Mouse (Mus musculus) CH12.LX (cell line): Measurements from ENCODE around the gene Olfr520. TPM values are rescaled to one million over a fixed set of nuclear protein-coding genes. Genes with fewer than 3 reads are reported as not detected.

Source experiments
- DNase-seq: peaks from one replicate; pipeline ENCODE4 v3.0.0-alpha.2; 2013; ENCODE audit errors: extremely low read depth
- H3K27ac ChIP-seq: 2 replicates; pipeline ENCODE4 v1.5.1; 2012; ENCODE audit warnings: low read depth, mild to moderate bottlenecking, control low read depth, moderate library complexity; ENCODE audit not compliant: insufficient read depth
- H3K27me3 ChIP-seq: replicated peaks from 2 replicates; pipeline ENCODE3; 2012; ENCODE audit warnings: inconsistent platforms
- H3K36me3 ChIP-seq, 2 experiments: replicated peaks in 1 of 2; 2 replicates each; pipeline versions ENCODE3 to v1.6.1; 2012; ENCODE audit warnings: inconsistent platforms in 1 of 2, low read length in 1 of 2, mild to moderate bottlenecking in 1 of 2, mixed read lengths in 1 of 2, moderate library complexity in 1 of 2; ENCODE audit not compliant: control insufficient read depth in 1 of 2, insufficient read depth in 1 of 2
- H3K4me1 ChIP-seq, 2 experiments: 2 replicates each; pipeline ENCODE4 v1.6.1; 2012; ENCODE audit warnings: inconsistent platforms in 1 of 2, moderate library complexity in 1 of 2; ENCODE audit not compliant: insufficient read depth in 2 of 2, control insufficient read depth in 1 of 2
- H3K4me2 ChIP-seq: 2 replicates; pipeline ENCODE4 v1.6.1; 2012; ENCODE audit warnings: low read depth, mild to moderate bottlenecking, control low read depth; ENCODE audit not compliant: poor library complexity, insufficient read depth, severe bottlenecking
- H3K4me3 ChIP-seq, 3 experiments: fragments of 150-350 bp in 1 of 3; sonication (generic) in 1 of 3; replicated peaks in 1 of 3; 2 replicates each; pipeline versions ENCODE3 to v1.5.1; 2011 to 2012; ENCODE audit warnings: low read depth in 2 of 3, low read length in 2 of 3, mild to moderate bottlenecking in 2 of 3, moderate library complexity in 2 of 3, control low read depth in 1 of 3, improper control_type of control experiment in 1 of 3, inconsistent platforms in 1 of 3, mixed read lengths in 1 of 3; ENCODE audit not compliant: poor library complexity in 1 of 3
- H3K79me2 ChIP-seq: replicated peaks from 2 replicates; pipeline ENCODE4 v1.6.1; 2012; ENCODE audit warnings: mild to moderate bottlenecking, moderate library complexity; ENCODE audit not compliant: control insufficient read depth, poor library complexity, insufficient read depth, severe bottlenecking; ENCODE audit errors: extremely low read depth
- H3K9ac ChIP-seq: 2 replicates; pipeline ENCODE4 v1.6.1; 2012; ENCODE audit warnings: low read depth, mild to moderate bottlenecking, control low read depth, moderate library complexity; ENCODE audit not compliant: insufficient read depth
- H3K9me3 ChIP-seq: replicated peaks from 2 replicates; pipeline ENCODE3; 2012; ENCODE audit warnings: low read length, inconsistent platforms, mixed read lengths
- CHD2 ChIP-seq: IDR thresholded peaks from 2 replicates; pipeline ENCODE4 v1.6.1; 2011; ENCODE audit warnings: low read length, improper control_type of control experiment
- CTCF ChIP-seq, 2 experiments: IDR thresholded peaks in 1 of 2; conservative IDR thresholded peaks in 1 of 2; 2 replicates each; pipeline ENCODE4 v1.5.1; 2011 to 2012; ENCODE audit warnings: low read depth in 2 of 2, low read length in 2 of 2, improper control_type of control experiment in 1 of 2, inconsistent platforms in 1 of 2, mild to moderate bottlenecking in 1 of 2, moderate library complexity in 1 of 2
- EP300 ChIP-seq: IDR thresholded peaks from 2 replicates; pipeline ENCODE4 v1.6.1; 2011; ENCODE audit warnings: low read length, improper control_type of control experiment
- ETS1 ChIP-seq: conservative IDR thresholded peaks from 2 replicates; pipeline ENCODE4 v1.6.1; 2012; ENCODE audit warnings: low read depth, mild to moderate bottlenecking, inconsistent platforms, low read length, improper control_type of control experiment, moderate library complexity
- GABPA ChIP-seq: IDR thresholded peaks from 2 replicates; pipeline ENCODE4 v1.6.1; 2012; ENCODE audit warnings: low read depth, low read length, improper control_type of control experiment, inconsistent platforms; ENCODE audit not compliant: insufficient replicate concordance
- HCFC1 ChIP-seq: IDR thresholded peaks from 2 replicates; pipeline ENCODE4 v1.6.1; 2012; ENCODE audit warnings: low read depth, mild to moderate bottlenecking, inconsistent platforms, low read length, improper control_type of control experiment
- IRF4 ChIP-seq: IDR thresholded peaks from 2 replicates; pipeline ENCODE4 v1.6.1; 2014; ENCODE audit warnings: low read depth, mild to moderate bottlenecking, inconsistent platforms, low read length, improper control_type of control experiment
- JUN ChIP-seq: IDR thresholded peaks from 2 replicates; pipeline ENCODE4 v1.6.1; 2011; ENCODE audit warnings: low read depth, mild to moderate bottlenecking, low read length, improper control_type of control experiment, moderate library complexity; ENCODE audit not compliant: insufficient read depth
- JUND ChIP-seq: conservative IDR thresholded peaks from 2 replicates; pipeline ENCODE4 v1.6.1; 2011; ENCODE audit warnings: low read depth, low read length, improper control_type of control experiment
- KAT2A ChIP-seq: IDR thresholded peaks from 2 replicates; pipeline ENCODE4 v1.6.1; 2012; ENCODE audit warnings: low read length, improper control_type of control experiment, inconsistent platforms; ENCODE audit not compliant: insufficient replicate concordance
- MAFK ChIP-seq: IDR thresholded peaks from 2 replicates; pipeline ENCODE4 v1.6.1; 2011; ENCODE audit warnings: low read length, improper control_type of control experiment; ENCODE audit not compliant: insufficient replicate concordance
- MEF2A ChIP-seq: IDR thresholded peaks from 2 replicates; pipeline ENCODE4 v1.6.1; 2014; ENCODE audit warnings: low read depth, mild to moderate bottlenecking, inconsistent platforms, low read length, improper control_type of control experiment, borderline replicate concordance
- MXI1 ChIP-seq: IDR thresholded peaks from 2 replicates; pipeline ENCODE4 v1.6.1; 2011; ENCODE audit warnings: mild to moderate bottlenecking, low read depth, low read length, improper control_type of control experiment
- MYC ChIP-seq: IDR thresholded peaks from 2 replicates; pipeline ENCODE4 v1.6.1; 2011; ENCODE audit warnings: low read depth, mild to moderate bottlenecking, improper control_type of control experiment, low read length
- NELFE ChIP-seq: IDR thresholded peaks from 2 replicates; pipeline ENCODE4 v1.6.1; 2011; ENCODE audit warnings: low read depth, low read length, improper control_type of control experiment
- PAX5 ChIP-seq: IDR thresholded peaks from 2 replicates; pipeline ENCODE4 v1.6.1; 2012; ENCODE audit warnings: low read length, inconsistent platforms, mixed read lengths
- POLR2A ChIP-seq: IDR thresholded peaks from 2 replicates; pipeline ENCODE4 v1.6.1; 2011; ENCODE audit warnings: low read depth, mild to moderate bottlenecking, improper control_type of control experiment, low read length
- POLR2AphosphoS2 ChIP-seq: IDR thresholded peaks from 2 replicates; pipeline ENCODE4 v1.6.1; 2011; ENCODE audit warnings: low read depth, low read length, improper control_type of control experiment
- SIN3A ChIP-seq: IDR thresholded peaks from 2 replicates; pipeline ENCODE4 v1.6.1; 2012; ENCODE audit warnings: low read length, improper control_type of control experiment, inconsistent platforms
- TBP ChIP-seq: conservative IDR thresholded peaks from 2 replicates; pipeline ENCODE4 v1.6.1; 2011; ENCODE audit warnings: low read depth, low read length, improper control_type of control experiment
- USF1 ChIP-seq: IDR thresholded peaks from 2 replicates; pipeline ENCODE4 v1.6.1; 2014; ENCODE audit warnings: low read depth, mild to moderate bottlenecking, inconsistent platforms, low read length, improper control_type of control experiment
- ZC3H11A ChIP-seq: IDR thresholded peaks from 2 replicates; pipeline ENCODE4 v1.6.1; 2012; ENCODE audit warnings: low read depth, mild to moderate bottlenecking, inconsistent platforms, low read length, improper control_type of control experiment
- dilution Hi-C: fragments of 300-500 bp; cut with MboI; formaldehyde crosslinking; loops from 2 replicates; pipeline ENCODE4 v1.14.3; 2020; ENCODE audit warnings: low sequenced_read_pairs; ENCODE audit not compliant: extremely low pct_unique_long_range_greater_than_20kb, extremely low pct_ligation_motif_present
- in situ Hi-C: fragments of 300-500 bp; cut with MboI; formaldehyde crosslinking; loops from 3 replicates; pipeline ENCODE4 v1.14.3; 2019; ENCODE audit warnings: low sequenced_read_pairs, low pct_ligation_motif_present, low pct_unique_long_range_greater_than_20kb, mixed read lengths
- polyA plus RNA-seq: library from polyadenylated mRNA; unstranded; fragments of >175 nt; gene quantifications from 2 replicates; pipeline ENCODE4 v1.2.1, GENCODE M21; 2012; ENCODE audit warnings: low read depth; ENCODE audit not compliant: insufficient read length
- total RNA-seq, 2 experiments: library from RNA; depleted of rRNA; stranded (reverse); fragments of 300-350 nt in 1 of 2; fragments of >200 nt in 1 of 2; gene quantifications; 2 replicates each; pipeline ENCODE4 v1.2.3; 2012 to 2014

The Olfr520 gene
- total and polyA plus RNA-seq, 3 experiments: not detected

- H3K27me3 ChIP-seq: peaks cover 8% of the 10 kb centered on the region
- H3K36me3 ChIP-seq: no peaks in the 10 kb centered on the region
- in situ Hi-C loops (loop anchor here (5.0 kb wide), 2 partner anchors 49 to 71 kb away; no protein-coding TSS in a partner anchor), dilution Hi-C loops (no loop called here)
- no peaks in the 10 kb centered on the region for H3K9me3 ChIP-seq
- no peak for TF ChIP-seq USF1
- TF ChIP-seq MAFK: no peak
- no peak for TF ChIP-seq GABPA
- TF ChIP-seq TBP: no peak
- no peak for TF ChIP-seq MXI1
- TF ChIP-seq KAT2A: no peak
- no peak for TF ChIP-seq PAX5
- no peak for TF ChIP-seq JUN
- no peak for TF ChIP-seq CHD2
- no peak for TF ChIP-seq MYC
- no peak for TF ChIP-seq IRF4
- no peak for TF ChIP-seq POLR2AphosphoS2
- no peak for TF ChIP-seq CTCF (conservative IDR thresholded peaks at IDR 0.05 in 1 of 2, IDR thresholded peaks at IDR 0.05 in 1 of 2; ENCODE audit: low read depth in 2 of 2, low read length in 2 of 2)
- TF ChIP-seq HCFC1: no peak
- TF ChIP-seq JUND: no peak
- no peak for TF ChIP-seq POLR2A
- no peak for TF ChIP-seq EP300
- H3K27ac ChIP-seq: no peak within 1 kb of the TSS
- H3K9ac ChIP-seq: no peak within 1 kb of the TSS
- no peaks in the 10 kb centered on the region for H3K79me2 ChIP-seq
- DNase-seq: peak; percentile 11
- no peak within 1 kb of the TSS for H3K4me3 ChIP-seq
- no peak within 1 kb of the TSS for H3K4me2 ChIP-seq
- H3K4me1 ChIP-seq: peaks cover 10 to 30% of the 10 kb centered on the region in 2 experiments
Measured at GRCm38 (mm10) chr7:99711166-99711565, 18.9 kb upstream of the Olfr520 start, which contains the start of gene Slco2b1. TSS of gene Slco2b1 (minus strand) at chr7:99711340.

- TF ChIP-seq GABPA (no peak), ZC3H11A (no peak), NELFE (no peak), USF1 (no peak), JUND (no peak), SIN3A (no peak), ETS1 (no peak), MEF2A (no peak)
- in situ Hi-C loops: loop anchor here (5.0 kb wide), 2 partner anchors 50 to 70 kb away; no protein-coding TSS in a partner anchor
- Histone ChIP-seq H3K79me2 (no peaks in the 10 kb centered on the region), H3K4me1 (peaks cover 10 to 18% of the 10 kb centered on the region in 2 experiments), H3K27me3 (peaks cover 8% of the 10 kb centered on the region), H3K27ac (no peak overlapping the region), H3K4me3 (no peak overlapping the region), H3K9ac (no peak overlapping the region), H3K36me3 (no peaks in the 10 kb centered on the region), H3K9me3 (no peaks in the 10 kb centered on the region), H3K4me2 (no peak overlapping the region)
- dilution Hi-C loops: no loop called here
- DNase-seq: no peak
Measured at GRCm38 (mm10) chr7:99712431-99712830, 17.6 kb upstream of the Olfr520 start.
